Mouse (Mus musculus) limb, embryonic 13.5 days (tissue): ENCODE measurements around the gene Foxn3. TPM values are rescaled to one million over a fixed set of nuclear protein-coding genes. Genes with fewer than 3 reads are reported as not detected.

ENCODE experiments used
- ATAC-seq: fragments of 200-750 bp; cut with Nextera tagmentation; 2 replicates; pipeline ENCODE4 v1.8.0; 2017; ENCODE audit warnings: low read depth, moderate number of reproducible peaks, moderate TSS enrichment; ENCODE audit not compliant: low FRiP score
- H3K27ac ChIP-seq: fragments of 300-500 bp; sonication (generic); 2 replicates; pipeline ENCODE4 v1.5.1; 2015; ENCODE audit warnings: inconsistent platforms, mild to moderate bottlenecking, moderate library complexity
- H3K27me3 ChIP-seq: fragments of 300-500 bp; sonication (generic); 2 replicates; pipeline ENCODE4 v1.6.1; 2015; ENCODE audit warnings: mild to moderate bottlenecking, inconsistent platforms
- H3K36me3 ChIP-seq: fragments of 300-500 bp; sonication (generic); 2 replicates; pipeline ENCODE4 v1.6.1; 2015; ENCODE audit warnings: inconsistent platforms, mild to moderate bottlenecking, moderate library complexity
- H3K4me1 ChIP-seq: fragments of 300-500 bp; sonication (generic); 2 replicates; pipeline ENCODE4 v1.6.1; 2015; ENCODE audit warnings: inconsistent platforms
- H3K4me2 ChIP-seq: fragments of 300-500 bp; sonication (generic); replicated peaks from 2 replicates; pipeline ENCODE4 v1.6.1; 2015; ENCODE audit warnings: inconsistent platforms, mild to moderate bottlenecking, moderate library complexity
- H3K4me3 ChIP-seq: fragments of 300-500 bp; sonication (generic); 2 replicates; pipeline ENCODE4 v1.5.1; 2015; ENCODE audit warnings: moderate library complexity, mild to moderate bottlenecking, inconsistent platforms
- H3K9ac ChIP-seq: fragments of 300-500 bp; sonication (generic); 2 replicates; pipeline ENCODE4 v1.6.1; 2015; ENCODE audit warnings: mild to moderate bottlenecking, inconsistent platforms
- H3K9me3 ChIP-seq: fragments of 300-500 bp; sonication (generic); 2 replicates; pipeline ENCODE4 v1.6.1; 2016; ENCODE audit warnings: inconsistent platforms
- WGBS: fragments of 180-500 bp; shearing (Covaris S2); methylation state at CpG from one replicate; pipeline ENCODE4 v1.1.7; 2015; 5-methylcytosine and 5-hydroxymethylcytosine counted together
- polyA plus RNA-seq: library from polyadenylated mRNA; unstranded; fragments of >200 nt; fragmentation: Nextera tagmentation; extraction: Ambion mirVana; gene quantifications from 2 replicates; pipeline ENCODE4 v1.2.1, GENCODE M21; 2015

Foxn3 gene
- polyA plus RNA-seq, result 130 and 137 TPM in 2 replicates

DNA sequence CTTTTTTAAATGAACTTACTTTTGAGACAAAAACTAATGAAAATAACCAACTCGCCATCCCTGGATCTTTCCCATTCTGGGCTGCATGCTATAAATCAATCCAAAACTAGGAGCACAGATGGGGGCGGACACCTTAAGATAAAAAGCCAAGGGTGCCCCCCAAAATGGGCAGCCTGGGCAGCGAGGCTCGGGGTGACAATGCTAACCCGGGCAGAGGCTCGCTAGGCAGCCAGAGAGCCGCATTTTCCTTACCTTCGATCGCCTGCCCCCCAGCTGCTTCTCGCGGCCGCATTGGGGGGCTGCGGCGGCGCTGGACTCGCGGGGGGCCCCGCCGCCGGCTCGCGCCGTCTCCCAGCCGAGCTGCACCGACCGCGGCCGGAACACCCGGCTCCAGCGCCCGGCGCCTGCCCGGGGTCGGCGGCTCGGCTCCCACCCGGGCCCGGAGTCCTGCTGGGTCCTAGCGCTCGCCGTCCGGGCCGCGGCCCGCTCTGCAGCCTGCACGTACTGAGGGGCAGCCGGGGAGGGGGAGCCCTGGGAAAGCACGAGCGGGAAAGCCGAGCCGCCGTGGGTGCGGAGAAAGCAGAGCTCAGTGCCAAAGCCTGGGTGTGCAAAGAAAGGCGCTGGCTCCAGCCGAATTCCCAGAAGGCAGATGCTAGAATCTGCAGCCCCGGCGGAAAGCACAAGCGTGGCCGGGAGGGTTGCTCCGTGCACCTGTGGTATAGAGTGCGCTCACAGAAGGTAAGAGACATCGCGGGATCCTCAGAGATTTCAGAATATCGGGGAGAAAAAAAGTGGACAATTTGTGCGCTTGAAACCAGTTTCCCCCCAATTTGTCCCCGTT, at the start of gene Foxn3:
Gene Foxn3, minus strand, starts transcription at position 364 of the 841 bp plus-strand sequence.
- ATAC-seq, result peak; percentile 86
- Histone ChIP-seq H3K4me1 (peaks cover 46% of the 10 kb centered on the region), H3K36me3 (no peaks in the 10 kb centered on the region), H3K4me3 (peak within 1 kb of the TSS; percentile 79), H3K27me3 (no peaks in the 10 kb centered on the region), H3K27ac (peak within 1 kb of the TSS; percentile 90), H3K9ac (peak within 1 kb of the TSS; percentile 94), H3K9me3 (no peaks in the 10 kb centered on the region), H3K4me2 (peak within 1 kb of the TSS; percentile 78)
- WGBS, result under 1% methylated on average over 65 of the region's 66 CpGs

DNA sequence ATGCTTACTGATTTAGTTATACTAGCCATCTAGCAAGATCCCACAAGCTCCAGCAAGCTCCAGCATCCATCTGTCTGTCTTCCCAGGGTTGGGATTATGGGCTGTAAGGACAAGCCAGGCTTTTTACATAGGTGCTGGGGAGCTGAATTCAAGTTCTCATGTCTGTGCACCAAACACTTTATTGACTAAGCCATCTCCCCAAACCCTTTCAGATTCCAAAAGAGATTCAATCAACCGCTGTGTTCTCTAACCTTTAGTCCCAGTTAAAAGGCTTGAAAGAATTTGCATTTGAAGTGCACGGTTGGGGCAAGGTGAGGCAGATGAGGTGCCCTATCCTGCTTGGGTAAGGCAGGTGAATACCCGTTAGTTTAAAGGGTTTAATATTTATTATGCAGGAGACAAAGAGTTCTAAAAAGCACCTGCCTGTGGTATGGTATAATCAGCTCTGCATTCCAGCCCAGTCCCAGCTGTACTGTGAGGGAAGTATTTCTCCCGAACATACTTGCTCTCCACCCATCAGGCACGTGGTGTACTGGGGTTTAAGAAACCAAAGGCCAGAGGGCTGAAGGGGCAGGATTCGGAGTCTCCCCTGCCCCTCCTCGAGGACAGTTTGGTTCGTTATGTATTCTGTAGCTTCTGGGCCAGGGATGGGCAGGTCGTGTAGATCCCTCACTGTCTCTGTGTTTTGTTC, 48.9 kb upstream of the Foxn3 start:
- H3K4me2 ChIP-seq, result no peak overlapping the region
- no peak for ATAC-seq
- no peaks in the 10 kb centered on the region for H3K36me3 ChIP-seq
- no peaks in the 10 kb centered on the region for H3K9me3 ChIP-seq
- H3K4me3 ChIP-seq, result no peak overlapping the region
- H3K4me1 ChIP-seq, result no peaks in the 10 kb centered on the region
- H3K27me3 ChIP-seq, result no peaks in the 10 kb centered on the region
- WGBS, result 40% methylated on average over 9 of the region's 9 CpGs
- H3K9ac ChIP-seq, result no peak overlapping the region
- no peak overlapping the region for H3K27ac ChIP-seq

DNA sequence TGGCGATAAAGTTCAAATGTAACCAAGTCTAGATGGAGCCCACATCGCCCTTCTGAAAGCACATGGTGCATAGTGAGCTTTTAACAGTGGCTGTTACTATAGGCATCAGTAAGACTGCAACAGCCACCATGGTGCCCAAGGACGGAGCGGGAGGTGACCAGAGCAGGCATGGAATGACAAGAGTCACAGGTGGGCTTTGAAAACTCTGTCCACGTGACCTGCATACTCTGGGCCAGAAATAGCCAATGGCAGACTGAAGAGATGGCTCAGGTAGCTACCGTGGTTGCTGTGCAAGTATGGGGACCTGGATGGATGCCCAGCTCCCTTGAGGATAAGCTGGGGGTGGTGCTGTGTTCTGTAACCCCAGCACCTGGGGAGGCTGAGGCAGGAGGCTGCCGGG, 47.5 kb upstream of the Foxn3 start:
- no peaks in the 10 kb centered on the region for H3K27me3 ChIP-seq
- H3K4me2 ChIP-seq, result no peak overlapping the region
- no peak overlapping the region for H3K4me3 ChIP-seq
- no peak for ATAC-seq
- no peaks in the 10 kb centered on the region for H3K36me3 ChIP-seq
- no peaks in the 10 kb centered on the region for H3K9me3 ChIP-seq
- no peak overlapping the region for H3K9ac ChIP-seq
- 94% methylated on average over 7 of the region's 7 CpGs for WGBS
- no peak overlapping the region for H3K27ac ChIP-seq
- no peaks in the 10 kb centered on the region for H3K4me1 ChIP-seq

DNA sequence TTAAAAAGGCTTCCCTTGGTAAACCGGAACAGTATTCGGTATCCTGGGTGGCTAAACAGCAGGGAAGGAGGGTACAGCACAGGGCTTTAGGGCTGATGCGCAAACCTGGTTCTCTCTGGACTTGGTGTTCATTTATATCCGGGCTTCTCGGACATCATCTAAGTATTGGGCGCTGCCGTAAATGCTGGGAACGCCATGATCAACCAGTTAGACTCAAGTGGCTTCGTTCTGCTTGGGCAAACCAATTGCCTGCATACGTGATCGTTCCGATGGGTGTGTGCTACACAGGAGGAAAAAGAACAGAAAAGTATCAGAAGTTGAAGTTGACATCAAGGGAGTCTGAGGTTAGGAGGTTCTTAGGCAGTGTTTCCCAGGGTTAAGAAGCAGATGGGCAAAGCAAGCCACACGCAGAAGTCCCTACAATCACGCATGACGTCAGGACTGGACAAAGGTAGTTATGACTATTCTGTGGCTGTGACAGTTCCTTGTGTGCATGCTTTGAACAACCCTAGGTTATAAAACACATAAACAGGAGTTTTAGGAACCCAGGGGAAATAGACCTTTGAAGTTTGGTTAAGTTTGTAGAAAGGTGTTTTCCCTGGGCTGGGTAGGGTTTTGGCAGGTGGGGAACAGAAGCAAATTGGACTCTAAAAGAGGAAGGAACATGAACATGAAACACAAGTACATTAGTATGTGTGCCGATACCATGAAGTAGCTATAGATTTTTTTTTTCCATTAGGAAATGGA, 46.9 kb upstream of the Foxn3 start:
- H3K4me1 ChIP-seq, result no peaks in the 10 kb centered on the region
- H3K4me3 ChIP-seq, result no peak overlapping the region
- no peak overlapping the region for H3K9ac ChIP-seq
- no peak overlapping the region for H3K27ac ChIP-seq
- no peak for ATAC-seq
- 90% methylated on average over 16 of the region's 16 CpGs for whole genome bisulfite sequencing
- no peaks in the 10 kb centered on the region for H3K36me3 ChIP-seq
- H3K4me2 ChIP-seq, result no peak overlapping the region
- H3K9me3 ChIP-seq, result no peaks in the 10 kb centered on the region
- H3K27me3 ChIP-seq, result no peaks in the 10 kb centered on the region

DNA sequence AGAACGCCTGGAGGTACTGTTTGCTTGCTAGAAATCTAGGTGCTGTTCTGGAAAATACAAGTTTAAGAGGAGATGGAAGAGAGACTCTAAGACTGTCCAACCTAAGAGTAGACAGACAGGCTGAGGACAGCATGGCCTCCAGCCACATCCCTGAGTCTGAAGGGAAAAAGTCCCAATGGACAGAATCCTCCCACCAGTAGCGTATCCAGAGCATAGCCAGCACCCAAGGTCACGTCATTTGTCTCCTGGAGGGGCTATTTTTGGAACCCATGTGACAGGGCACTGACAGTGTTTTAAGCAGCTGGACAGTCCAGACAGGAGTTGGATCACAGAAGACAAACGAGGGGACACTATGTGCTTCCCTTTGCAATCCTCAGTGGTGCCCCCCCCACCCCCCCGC, 46.3 kb upstream of the Foxn3 start:
- no peak for ATAC-seq
- WGBS, result 81% methylated on average over 5 of the region's 5 CpGs
- H3K9me3 ChIP-seq, result no peaks in the 10 kb centered on the region

DNA sequence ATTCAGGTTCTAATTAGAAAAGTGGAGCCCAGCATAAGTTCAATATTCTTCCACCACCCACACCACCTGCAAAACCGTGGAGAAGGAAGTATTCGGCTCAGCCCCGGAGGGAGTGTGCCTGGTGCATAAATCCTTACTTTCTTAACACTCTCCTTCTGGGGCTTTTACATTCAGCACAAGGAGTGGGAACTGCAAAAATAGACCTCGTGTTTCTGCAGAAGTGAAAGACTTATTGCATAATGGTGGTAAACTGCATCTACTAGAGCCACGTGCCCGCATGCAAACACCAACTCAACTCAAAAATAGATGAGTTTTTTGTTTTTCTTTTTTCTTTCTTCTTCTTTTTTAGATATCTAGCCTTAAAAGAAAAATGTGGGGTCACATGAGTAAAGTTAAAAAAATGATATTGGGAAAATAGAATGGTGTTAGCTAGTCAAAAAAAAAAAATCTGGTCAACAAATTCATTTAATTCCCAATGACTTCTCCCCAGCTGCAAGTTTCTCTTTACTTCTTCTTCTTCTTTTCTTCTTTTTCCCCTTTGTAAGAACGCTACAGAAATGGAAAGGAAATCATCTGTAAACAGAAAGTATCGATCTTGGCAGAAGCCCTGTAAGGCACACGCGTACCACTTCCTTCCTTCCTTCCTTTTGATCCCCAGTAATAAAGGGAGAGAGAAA, 45.0 kb upstream of the Foxn3 start:
- Histone ChIP-seq H3K9ac (no peak overlapping the region), H3K27me3 (no peaks in the 10 kb centered on the region), H3K4me2 (no peak overlapping the region), H3K4me1 (peaks cover 11% of the 10 kb centered on the region), H3K36me3 (no peaks in the 10 kb centered on the region), H3K4me3 (no peak overlapping the region), H3K9me3 (no peaks in the 10 kb centered on the region), H3K27ac (no peak overlapping the region)
- ATAC-seq, result no peak
- WGBS, result 69% methylated on average over 10 of the region's 10 CpGs

More for the DNA sequence above, 46.3 kb upstream of the Foxn3 start:
- no peaks in the 10 kb centered on the region for H3K36me3 ChIP-seq
- H3K4me3 ChIP-seq, result no peak overlapping the region
- H3K4me2 ChIP-seq, result no peak overlapping the region
- H3K9ac ChIP-seq, result no peak overlapping the region
- no peaks in the 10 kb centered on the region for H3K27me3 ChIP-seq
- no peak overlapping the region for H3K27ac ChIP-seq
- peaks cover 3% of the 10 kb centered on the region; the same call in 1 of the 2 replicates for H3K4me1 ChIP-seq

DNA sequence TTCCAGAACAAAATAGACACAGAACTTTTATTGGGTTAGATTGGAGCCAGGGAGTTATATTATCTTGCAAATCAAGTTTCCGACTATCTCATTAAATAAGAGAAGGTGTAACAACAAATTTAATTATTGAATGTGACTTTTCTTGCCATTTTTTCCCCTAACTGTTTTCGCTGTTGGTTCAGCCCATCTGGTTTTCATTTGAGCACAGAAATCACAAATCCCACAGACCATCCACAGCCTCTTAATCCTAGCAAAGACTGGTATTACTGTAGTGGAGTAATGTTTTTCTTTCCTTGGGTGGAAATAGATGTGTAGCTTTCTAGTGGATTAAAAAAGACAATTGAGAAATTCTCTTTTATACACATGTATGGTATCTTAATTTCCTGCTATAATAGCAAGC, 40.0 kb upstream of the Foxn3 start:
- no peak for ATAC-seq
- H3K4me3 ChIP-seq, result no peak overlapping the region
- H3K4me1 ChIP-seq, result peaks cover 24% of the 10 kb centered on the region
- no peak overlapping the region for H3K27ac ChIP-seq
- no peak overlapping the region for H3K4me2 ChIP-seq
- 20% methylated on average over 2 of the region's 2 CpGs for WGBS
- no peaks in the 10 kb centered on the region for H3K36me3 ChIP-seq
- no peaks in the 10 kb centered on the region for H3K27me3 ChIP-seq
- H3K9me3 ChIP-seq, result no peaks in the 10 kb centered on the region
- no peak overlapping the region for H3K9ac ChIP-seq

DNA sequence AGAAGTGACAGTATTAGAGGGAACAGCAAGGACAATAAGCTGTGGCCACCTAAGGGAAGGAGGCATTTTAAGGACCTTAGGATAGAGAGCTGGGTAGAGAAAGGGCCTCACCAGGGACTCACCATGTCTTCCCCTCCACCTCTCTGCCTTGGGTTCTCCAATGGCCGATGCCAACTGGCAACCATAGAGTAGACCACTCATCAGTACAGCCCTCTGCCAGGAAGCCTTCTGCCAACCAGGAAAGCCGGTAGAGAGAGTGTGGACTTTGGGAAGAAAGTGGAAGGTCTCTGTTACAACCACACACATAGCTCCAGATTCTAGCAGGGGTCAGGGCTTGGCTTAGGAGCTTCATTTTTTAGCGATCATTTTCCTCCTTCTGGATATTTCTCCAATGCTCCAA, 38.5 kb upstream of the Foxn3 start:
- H3K27me3 ChIP-seq, result no peaks in the 10 kb centered on the region
- no peak for ATAC-seq
- no peak overlapping the region for H3K4me2 ChIP-seq
- H3K4me1 ChIP-seq, result peaks cover 24% of the 10 kb centered on the region
- no peaks in the 10 kb centered on the region for H3K9me3 ChIP-seq
- H3K27ac ChIP-seq, result no peak overlapping the region
- 96% methylated on average over 3 of the region's 3 CpGs for WGBS
- no peak overlapping the region for H3K4me3 ChIP-seq
- no peak overlapping the region for H3K9ac ChIP-seq
- H3K36me3 ChIP-seq, result no peaks in the 10 kb centered on the region

DNA sequence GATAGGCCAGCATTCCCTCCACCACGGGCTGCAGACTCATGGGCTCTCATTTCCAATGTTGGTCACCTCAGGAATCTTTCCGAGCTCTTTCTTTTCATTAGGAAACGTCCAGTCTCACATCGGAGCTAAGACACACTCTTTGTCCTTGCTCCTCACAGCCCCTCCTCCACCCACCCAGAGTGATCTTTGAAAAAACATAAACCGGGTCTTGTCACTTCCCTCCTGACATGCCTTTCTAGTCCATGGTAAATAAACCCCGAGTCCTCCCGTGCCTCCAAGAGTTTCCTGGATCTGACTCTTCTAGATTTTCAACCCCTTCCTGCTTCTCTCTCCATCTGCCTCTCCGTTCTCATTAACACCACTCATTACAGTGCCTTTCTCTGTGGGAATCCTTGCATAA, 38.0 kb upstream of the Foxn3 start:
- 61% methylated on average over 8 of the region's 8 CpGs for WGBS
- Histone ChIP-seq H3K4me1 (peaks cover 24% of the 10 kb centered on the region), H3K9me3 (no peaks in the 10 kb centered on the region), H3K36me3 (no peaks in the 10 kb centered on the region), H3K9ac (no peak overlapping the region), H3K4me2 (no peak overlapping the region), H3K27ac (no peak overlapping the region), H3K4me3 (no peak overlapping the region), H3K27me3 (no peaks in the 10 kb centered on the region)
- no peak for ATAC-seq

DNA sequence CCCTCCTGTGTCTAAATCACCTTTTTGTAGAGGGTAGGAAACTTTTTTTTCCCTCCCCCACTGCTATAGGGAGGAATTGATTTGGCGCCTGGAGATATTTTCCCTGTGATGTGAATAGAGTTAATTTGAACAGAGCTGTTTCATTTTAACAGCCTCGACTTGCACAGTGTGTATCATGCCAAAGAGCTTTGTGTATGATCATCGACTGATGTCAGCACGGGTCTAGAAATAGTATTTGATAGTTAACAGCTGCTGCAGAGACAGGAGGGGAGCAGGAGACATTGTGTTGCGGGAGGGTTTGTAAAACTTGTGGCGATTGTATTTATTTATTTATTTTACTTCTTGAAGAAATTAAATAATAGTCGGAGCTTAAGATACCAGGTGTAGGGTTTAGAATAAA, 36.2 kb upstream of the Foxn3 start:
- H3K36me3 ChIP-seq, result no peaks in the 10 kb centered on the region
- peaks cover 20% of the 10 kb centered on the region for H3K4me1 ChIP-seq
- H3K4me2 ChIP-seq, result peak overlapping the region; percentile 35
- no peaks in the 10 kb centered on the region for H3K27me3 ChIP-seq
- whole genome bisulfite sequencing, result 35% methylated on average over 7 of the region's 7 CpGs
- peak; percentile 74 for ATAC-seq
- H3K4me3 ChIP-seq, result no peak overlapping the region
- H3K9me3 ChIP-seq, result no peaks in the 10 kb centered on the region
- H3K9ac ChIP-seq, result no peak overlapping the region
- H3K27ac ChIP-seq, result no peak overlapping the region; the same call in 1 of the 2 replicates

DNA sequence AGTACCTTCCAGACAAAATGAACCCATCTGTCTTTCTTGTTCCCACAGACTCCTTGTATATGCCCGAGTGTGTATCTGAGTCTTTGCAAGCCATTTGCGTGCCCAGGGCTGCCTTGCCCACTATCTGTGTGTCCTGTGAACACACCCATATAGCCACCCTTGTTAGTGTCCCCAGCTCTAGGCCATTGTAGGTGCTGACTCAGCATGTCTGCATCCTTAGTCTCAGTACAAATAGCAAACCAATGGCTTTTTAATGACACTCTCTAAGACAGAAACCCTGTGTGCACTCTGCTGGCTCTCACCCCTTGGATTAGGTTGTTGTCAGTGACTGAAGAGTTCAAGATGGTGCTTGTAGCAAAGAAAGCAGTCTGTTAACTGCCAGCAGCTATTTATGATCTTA, 33.0 kb upstream of the Foxn3 start:
- Histone ChIP-seq H3K4me3 (no peak overlapping the region), H3K4me2 (no peak overlapping the region), H3K9ac (no peak overlapping the region), H3K27me3 (no peaks in the 10 kb centered on the region), H3K27ac (no peak overlapping the region), H3K36me3 (no peaks in the 10 kb centered on the region), H3K4me1 (peaks cover 10% of the 10 kb centered on the region; the same call in 1 of the 2 replicates), H3K9me3 (no peaks in the 10 kb centered on the region; the same call in 1 of the 2 replicates)
- 96% methylated on average over 2 of the region's 2 CpGs for WGBS
- ATAC-seq, result no peak
